Mouse (Mus musculus) mature B cell (primary cell): ENCODE results near the gene Lrp5.

Experiments used
- in situ Hi-C: fragments of 300-500 bp; cut with MboI; formaldehyde crosslinking; loops from 2 replicates; pipeline ENCODE4 v1.14.3; 2019

The Lrp5 gene

GRCm38 (mm10) chr19:3686215-3686894, at the start of gene Lrp5:
Lrp5 (minus strand) TSS chr19:3686564.
- in situ Hi-C loops, result no loop called here

GRCm38 (mm10) chr19:3736001-3736400, 49.6 kb upstream of the Lrp5 start:
- in situ Hi-C loops, result no loop called here

GRCm38 (mm10) chr19:3730781-3731646, 44.6 kb upstream of the Lrp5 start:
- in situ Hi-C loops, result no loop called here

GRCm38 (mm10) chr19:3728901-3729300, 42.5 kb upstream of the Lrp5 start:
- in situ Hi-C loops, result no loop called here

- in situ Hi-C loops, result no loop called here
Observed at GRCm38 (mm10) chr19:3724779-3725178, 38.4 kb upstream of the Lrp5 start.

GRCm38 (mm10) chr19:3723904-3724303, 37.5 kb upstream of the Lrp5 start:
- in situ Hi-C loops, result no loop called here

GRCm38 (mm10) chr19:3723170-3723569, 36.8 kb upstream of the Lrp5 start:
- in situ Hi-C loops, result no loop called here

- in situ Hi-C loops, result no loop called here
Observed at GRCm38 (mm10) chr19:3719362-3719891, 33.1 kb upstream of the Lrp5 start.

- in situ Hi-C loops, result no loop called here
Observed at GRCm38 (mm10) chr19:3718481-3719361, 32.4 kb upstream of the Lrp5 start.

- in situ Hi-C loops, result no loop called here
Observed at GRCm38 (mm10) chr19:3714381-3714780, 28.0 kb upstream of the Lrp5 start.

GRCm38 (mm10) chr19:3710436-3710835, 24.1 kb upstream of the Lrp5 start:
- in situ Hi-C loops, result no loop called here

GRCm38 (mm10) chr19:3709013-3709787, 22.8 kb upstream of the Lrp5 start:
- in situ Hi-C loops, result no loop called here

GRCm38 (mm10) chr19:3708078-3709012, 22.0 kb upstream of the Lrp5 start, which contains the start of gene 1810055G02Rik:
1810055G02Rik (plus strand) TSS chr19:3708293.
- in situ Hi-C loops, result no loop called here

- in situ Hi-C loops, result no loop called here
Observed at GRCm38 (mm10) chr19:3707553-3707952, 21.2 kb upstream of the Lrp5 start.

GRCm38 (mm10) chr19:3706258-3706657, 19.9 kb upstream of the Lrp5 start:
- in situ Hi-C loops, result no loop called here

- in situ Hi-C loops, result no loop called here
Observed at GRCm38 (mm10) chr19:3702460-3702859, 16.1 kb upstream of the Lrp5 start.

GRCm38 (mm10) chr19:3699508-3700438, 13.4 kb upstream of the Lrp5 start:
- in situ Hi-C loops, result no loop called here

GRCm38 (mm10) chr19:3698035-3698434, 11.7 kb upstream of the Lrp5 start:
- in situ Hi-C loops, result no loop called here

- in situ Hi-C loops, result no loop called here
Observed at GRCm38 (mm10) chr19:3695976-3696375, 9.6 kb upstream of the Lrp5 start.
